Mouse (Mus musculus) brain, embryonic 18.5 days (tissue): ENCODE measurements around the gene Bri3.

Source experiments
- DNase-seq: peaks from one replicate; pipeline ENCODE4 v3.0.0-alpha.2; 2012; ENCODE audit warnings: low read depth, low spot score

Bri3 gene

DNA sequence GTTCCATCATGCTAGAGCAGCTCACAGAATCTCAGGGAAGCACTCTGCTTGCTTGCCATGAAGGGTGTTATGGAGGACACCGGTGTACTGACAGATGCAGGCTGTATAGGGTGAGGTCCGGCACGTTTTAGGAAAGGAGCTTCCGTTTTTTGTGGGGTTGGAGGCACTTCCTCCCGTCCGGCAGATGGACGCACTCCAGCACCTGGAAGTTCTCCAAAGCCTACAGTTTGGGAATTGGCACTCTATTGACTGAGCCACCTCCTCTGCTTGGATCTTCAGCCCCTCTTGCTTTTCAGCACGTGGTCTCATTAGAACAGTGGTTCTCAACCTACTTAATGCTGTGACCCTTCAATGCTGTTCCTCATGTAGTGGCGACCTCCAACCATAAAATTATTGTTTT is 183.6 kb downstream of the Bri3 start:
- DNase-seq: no peak

DNA sequence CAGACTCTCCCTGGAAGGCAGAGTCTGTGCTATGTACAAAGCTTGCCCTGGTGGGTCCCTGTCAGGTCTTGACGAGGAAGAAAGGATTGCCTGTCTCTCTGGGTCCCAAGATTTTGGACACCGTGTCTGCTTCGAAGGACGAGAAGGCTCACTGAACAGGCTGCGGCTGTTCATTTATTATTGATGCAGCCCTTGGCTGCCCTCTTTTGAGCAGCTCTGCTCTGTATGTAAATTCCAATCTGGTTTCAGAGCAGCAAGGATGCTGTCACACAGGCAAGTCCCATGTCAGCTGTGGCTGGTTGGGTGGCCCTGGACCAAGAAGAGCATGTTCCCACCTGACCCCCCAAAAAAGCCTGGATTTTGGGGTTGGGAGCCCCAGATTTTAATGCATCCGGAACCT is 187.2 kb downstream of the Bri3 start:
- DNase-seq: no peak

DNA sequence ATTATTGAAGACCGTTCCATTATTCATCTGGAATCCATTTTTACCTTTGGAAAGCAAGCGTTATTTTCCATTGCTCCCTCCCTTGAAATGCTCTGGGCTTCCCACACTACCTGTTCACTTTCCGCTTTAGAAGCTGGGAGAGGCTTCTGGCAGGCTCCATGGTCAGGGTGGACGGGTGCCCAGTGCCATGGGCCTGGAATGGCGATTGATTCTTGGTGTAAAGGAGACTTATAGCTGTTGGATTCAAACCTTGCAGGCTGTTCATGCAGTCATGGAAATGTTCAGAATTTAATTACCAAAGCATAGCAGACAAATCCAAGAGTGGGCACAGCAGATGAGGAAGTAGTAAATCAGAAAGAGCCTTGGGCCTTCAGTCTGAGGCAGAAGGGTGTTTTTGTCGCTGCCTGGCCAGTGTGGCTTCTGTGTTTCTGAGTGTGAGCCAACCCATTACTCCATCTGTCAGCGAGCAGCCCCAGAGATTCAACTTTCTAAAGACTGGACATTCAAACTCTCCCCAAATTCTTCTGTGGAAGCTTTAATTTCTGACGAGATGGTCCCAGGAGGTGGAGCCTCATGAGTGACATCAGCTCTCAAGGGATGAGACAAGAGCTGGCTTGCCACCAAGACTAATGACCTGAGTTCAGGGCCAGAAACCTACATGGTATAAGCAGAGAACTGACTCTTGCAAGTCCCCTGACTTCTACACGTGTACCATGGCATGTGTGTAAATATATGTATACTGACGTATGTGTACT is 195.2 kb downstream of the Bri3 start:
- DNase-seq: no peak

DNA sequence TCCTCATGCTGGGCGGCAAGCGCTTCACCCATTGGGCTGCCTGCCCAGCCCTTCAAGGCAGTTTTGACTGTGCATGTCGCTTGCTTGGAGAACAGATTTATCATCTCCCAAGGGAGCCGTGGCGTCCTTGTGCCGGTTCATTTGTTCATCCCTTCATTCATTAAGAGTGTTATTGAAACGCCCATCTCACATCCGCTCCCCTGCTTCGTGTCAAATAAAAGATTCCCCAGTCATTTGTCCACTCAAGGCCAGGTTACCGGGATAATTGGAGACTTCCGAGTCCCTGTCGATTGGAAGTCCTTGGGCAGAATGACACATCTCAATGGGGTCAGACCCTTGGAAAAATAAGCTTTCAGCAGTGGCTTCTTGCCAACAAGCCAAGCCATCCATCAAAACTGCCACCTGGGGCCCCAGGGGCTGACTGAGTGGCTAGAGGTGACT is 197.6 kb downstream of the Bri3 start:
- no peak for DNase-seq

DNA sequence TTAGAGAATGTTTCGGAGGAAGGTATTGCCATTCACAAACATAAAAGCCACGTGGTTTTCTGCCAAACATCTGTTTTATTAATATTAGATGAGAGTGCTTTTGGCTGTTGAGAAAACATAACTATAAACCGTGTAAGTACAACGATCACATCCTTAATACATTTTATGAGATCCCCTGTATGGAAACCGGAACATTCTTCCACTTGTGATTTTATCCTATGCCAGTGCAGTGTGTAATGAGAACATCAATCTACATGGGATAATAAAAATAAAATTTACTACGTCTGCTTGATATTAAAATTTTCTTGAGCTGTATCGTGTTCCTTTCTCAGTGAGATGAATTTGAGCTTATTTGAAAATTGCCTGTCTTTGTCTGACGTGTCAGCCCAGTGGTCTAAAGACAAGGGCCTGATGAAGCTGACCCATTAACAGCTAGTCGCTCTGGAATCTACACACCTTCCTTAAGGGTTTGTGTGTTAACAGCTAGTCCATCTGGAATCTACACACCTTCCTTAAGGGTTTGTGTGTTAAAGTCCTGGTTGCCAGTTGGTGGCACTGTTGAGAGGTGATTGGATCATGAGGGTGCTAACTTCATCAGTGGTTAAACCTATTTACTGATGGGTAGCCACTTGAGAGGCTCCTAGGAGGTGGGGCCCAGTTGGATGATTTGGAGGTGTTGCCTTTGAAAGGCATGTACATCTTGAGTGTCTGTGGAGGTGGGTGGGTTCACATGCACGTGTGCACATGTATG is 202.4 kb downstream of the Bri3 start:
- DNase-seq: no peak

DNA sequence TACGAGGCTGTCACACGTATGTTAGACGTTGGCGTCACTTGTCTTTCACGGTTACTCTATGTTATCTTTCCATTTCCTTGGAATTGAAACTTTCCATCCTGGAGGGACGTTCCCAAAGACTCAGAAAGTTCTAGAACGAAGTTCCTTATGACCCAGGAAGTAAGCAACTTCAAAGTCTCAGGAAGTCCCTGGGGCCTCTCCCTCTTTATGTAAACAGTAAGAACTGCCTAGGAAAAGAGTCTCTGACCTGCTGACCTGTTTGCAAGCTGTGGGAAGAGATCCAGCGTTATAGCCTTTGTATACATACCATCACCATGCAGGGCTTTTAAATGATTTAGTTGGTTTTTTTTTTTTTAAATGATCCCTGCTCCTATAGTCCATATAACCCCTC is 203.0 kb downstream of the Bri3 start:
- no peak for DNase-seq

DNA sequence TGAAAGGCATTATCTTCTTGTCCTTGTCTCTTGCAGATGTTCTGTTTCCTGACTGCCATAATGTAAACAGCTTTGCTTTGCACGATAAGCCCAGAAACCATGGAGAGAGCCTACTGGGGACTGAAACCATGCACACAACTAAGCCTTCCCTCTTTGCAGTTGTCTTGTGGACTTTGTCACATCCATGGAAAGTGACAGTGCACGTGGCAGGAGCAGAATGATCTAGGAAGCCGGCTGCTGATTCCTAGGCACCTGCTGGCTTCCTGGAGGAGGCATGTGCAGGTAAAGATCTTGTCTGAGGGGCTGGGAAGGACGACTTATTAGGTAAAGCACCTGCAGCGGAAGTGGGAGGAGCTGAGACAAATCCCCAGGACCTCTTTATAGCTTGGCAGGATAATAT is 203.7 kb downstream of the Bri3 start:
- no peak for DNase-seq

DNA sequence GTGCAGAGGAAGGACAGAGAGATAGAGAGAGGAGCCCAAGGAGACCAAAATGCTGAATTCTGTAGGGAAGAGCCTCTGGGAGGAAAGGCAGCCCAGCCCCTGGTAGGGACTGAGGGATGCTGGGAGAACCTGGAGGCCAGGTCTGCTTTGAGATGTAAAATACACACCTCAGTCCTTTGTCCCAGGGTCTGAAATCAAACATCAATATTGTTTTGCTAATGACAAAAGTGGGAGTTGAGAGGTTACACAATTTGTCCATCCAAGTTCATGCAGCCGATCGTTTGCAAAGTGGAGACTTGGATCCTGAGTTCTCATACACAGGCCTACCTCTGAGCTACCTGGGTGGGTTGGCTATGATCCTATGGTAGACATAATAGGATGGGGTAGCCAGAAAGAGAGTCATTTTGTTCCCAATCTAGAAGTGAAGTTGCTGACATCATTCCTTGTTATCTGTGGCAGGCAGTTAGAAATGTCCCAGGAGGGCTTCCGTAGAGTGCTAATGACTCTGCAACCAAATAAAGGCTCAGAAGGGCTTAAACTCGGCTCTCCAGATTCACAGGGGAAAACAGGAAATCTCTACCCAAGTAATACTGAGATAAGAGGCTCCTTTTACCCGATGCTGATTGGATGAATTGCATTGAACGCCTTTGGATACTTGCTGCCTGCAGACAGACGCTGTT is 208.7 kb downstream of the Bri3 start:
- no peak for DNase-seq

DNA sequence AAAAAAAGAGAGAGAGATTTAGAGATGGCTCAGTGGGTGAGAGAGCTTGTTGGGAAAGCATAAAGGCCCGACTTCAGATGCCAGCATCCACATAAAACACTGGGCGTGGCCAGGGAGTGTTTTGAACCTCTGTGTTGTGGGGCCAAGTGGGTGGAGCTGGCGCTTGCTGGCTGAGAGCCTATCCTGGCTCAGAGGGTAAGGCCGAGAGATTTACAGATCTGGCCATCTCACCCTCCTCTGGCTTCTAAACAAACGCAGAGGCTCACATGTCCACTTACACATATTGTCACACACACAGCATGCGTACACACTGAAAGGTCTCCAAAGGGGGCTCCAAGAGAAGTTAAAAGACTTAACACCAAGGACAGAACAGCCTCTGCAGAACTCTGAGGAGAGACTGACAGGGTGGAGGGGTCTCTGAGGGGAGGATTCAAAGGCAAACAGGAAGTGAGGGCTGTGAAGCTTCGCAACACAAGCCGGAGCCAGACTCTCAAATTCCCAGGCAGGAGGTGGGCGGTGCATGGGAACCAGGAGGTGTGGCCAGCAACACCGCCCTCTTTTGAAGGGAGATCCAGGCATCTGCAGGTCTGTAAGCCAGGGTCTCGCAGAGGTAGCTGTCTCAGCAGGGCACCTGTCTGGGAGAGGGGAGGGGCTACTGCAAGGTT is 213.5 kb downstream of the Bri3 start:
- no peak for DNase-seq

DNA sequence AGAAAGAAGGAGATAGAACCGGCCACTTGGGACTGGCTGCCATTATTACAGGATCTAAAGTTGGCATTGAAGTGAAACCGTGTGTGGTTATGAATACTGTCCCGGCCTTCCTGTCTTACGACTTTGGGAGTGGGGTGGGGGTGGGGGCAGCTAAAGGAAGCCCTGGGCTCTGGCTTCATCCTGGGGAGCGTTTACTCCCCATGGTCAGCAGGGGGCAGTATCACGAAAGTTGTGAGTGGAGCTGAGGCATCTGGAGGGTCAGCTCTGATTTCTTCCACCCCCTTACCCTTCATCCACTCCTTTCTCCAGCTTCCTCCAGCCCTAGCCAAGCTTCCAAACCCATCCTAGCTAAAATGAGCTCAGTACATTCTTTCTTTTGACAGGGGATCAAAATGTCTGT is 222.8 kb downstream of the Bri3 start:
- DNase-seq: no peak

DNA sequence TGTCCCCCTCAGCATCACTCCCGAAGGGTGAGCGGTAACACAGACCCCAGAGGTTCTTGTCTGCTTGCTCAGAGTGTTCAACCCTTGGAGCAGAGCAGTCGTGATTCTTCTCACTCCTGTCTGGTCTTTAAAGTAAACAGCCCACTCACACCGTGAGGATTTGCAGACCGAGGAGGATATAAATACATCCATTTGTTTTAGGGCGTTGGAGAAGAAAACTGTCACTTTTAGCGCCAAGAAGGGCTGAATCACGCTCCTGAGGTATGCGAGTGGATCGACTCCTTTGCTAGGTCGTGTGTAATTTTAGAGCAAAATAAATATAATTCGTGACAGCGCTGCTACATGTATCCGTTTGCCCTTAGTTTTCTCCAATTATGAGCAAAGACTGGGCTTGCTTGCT is 228.8 kb downstream of the Bri3 start:
- no peak for DNase-seq

DNA sequence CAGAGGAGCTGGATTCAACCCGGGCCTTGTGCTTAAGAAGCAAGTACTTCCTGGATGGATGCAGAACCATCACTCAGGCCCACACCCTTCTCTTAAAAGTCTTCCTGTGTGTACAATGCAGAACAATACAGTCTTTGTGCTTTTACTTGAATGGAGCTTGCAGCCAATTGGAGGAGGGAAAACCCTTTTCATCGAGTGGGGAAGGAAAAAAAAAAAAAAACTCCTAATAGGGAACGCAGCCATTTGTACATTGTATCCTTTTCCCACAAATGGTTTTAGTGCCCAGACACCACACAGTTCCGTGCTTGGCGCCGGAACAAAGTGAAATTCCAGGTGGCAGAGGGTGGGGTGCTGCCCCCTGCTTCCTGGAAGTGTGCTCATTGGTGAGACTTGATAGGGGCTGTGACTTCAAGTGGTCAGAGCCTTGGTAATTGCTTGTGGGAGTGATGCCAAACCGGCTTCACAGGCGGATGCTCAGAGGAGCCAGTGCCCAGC is 235.5 kb downstream of the Bri3 start:
- DNase-seq: no peak

DNA sequence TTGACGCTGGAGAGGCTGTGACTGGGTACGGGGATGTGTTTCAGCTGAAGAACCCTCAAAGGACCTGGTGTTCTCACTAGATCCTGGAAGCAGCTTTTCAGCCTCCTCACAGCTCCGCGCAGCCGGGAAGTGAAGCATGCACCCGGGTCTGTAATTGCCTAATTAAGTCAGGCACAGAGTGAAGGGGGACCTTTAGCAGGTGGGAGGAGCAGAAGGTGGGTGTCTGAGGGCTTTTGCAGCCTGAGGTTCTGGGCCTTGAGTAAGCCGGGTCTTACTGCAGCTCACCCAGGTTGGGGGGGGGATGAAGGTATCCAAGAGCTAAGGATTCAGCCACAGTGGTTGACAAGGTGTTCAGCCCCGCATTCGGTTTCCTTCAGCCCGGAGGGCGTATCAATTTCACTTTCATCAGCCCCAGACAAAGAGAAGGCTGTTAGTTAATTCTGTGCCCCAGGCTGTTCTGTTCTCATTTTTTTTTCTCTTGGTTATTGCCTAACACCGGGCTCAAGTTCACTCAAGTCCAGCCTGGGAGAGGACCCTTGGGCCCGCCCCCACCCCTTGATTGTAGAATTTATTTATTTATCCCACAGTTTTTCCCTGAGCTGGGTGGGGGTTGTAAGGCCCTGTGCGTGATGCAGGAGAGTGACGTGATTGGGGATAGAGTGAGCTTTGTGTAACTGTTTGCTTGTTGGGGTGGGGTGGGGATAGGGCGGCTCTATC is 239.6 kb downstream of the Bri3 start:
- DNase-seq: no peak

DNA sequence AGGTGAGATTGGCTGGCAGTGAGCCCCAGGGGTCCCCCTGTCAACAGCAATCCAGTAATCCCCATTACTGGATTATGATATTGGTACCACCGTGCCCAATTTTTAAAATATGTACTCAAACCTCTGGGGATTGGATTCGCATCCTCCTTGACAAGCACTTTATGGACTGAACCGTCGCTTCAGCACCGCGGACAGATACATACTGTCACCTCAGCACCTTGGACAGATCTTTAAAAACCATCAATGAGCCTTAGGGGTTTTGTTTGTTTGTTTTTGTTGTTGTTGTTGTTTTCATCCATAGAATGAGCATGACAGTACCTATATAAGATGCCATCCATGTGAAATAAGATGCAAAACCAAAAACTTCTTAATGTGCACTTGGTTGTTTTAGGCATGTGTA is 247.1 kb downstream of the Bri3 start:
- no peak for DNase-seq
